Mouse (Mus musculus) right cerebral cortex, postnatal 10 days (tissue): ENCODE data around the gene Ntng2.
A peak's percentile ranks its signal among the peaks of the same experiment; 100 is the strongest.

ENCODE experiments used
- DNase-seq, 2 experiments: peaks; one replicate each; pipeline ENCODE4 v3.0.0; 2021; ENCODE audit warnings: low spot score in 2 of 2

Gene Ntng2

DNA sequence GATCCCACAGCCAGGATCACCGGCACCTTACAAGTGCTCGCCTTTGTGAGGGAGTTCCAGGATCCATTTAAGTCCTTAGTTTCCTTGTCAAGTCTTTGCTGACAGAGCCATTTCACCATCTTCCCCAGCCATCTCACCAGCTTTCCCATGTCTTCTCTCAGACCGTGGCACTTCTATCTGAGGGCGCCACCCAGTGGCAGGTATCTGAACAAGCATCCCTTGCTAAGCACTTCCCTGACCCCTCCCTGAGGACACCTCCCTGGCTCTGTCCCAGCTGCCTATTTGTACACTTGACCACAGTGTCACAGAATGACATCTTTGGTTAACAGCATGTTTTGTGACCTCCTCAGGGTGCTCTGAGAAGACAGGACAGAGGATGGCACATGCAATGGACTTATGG lies 15.2 kb downstream of the Ntng2 start:
- DNase-seq, result peak; percentile 59 to 69

DNA sequence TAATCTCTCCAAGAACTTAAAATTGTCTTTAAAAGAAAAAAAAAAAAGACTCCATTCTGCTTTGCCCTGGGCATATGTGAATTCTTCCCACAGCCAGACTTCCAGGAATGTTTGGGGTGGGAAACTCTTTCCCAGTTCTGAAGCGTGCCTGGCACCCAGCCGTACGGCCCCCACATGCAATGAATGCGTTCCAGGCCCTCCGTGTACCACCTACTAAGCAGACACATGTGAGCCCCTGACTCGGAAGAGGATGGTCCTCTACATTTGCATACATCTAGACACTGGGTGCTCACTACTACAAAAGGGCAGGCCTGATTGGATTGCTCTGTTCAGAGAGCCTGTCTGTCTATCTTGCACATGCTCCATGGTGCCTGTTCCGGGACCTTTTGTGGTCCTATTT lies 17.0 kb downstream of the Ntng2 start:
- DNase-seq, result peak; percentile 72 to 75

GRCm38 (mm10) chr2:29235026-29235425 lies 17.8 kb downstream of the Ntng2 start:
- DNase-seq, result peak in 1 of 2 experiments; percentile 56

GRCm38 (mm10) chr2:29234002-29234401 lies 18.8 kb downstream of the Ntng2 start:
- DNase-seq, result no peak

GRCm38 (mm10) chr2:29230191-29230835 lies 22.5 kb downstream of the Ntng2 start:
- peak; percentile 56 to 57 for DNase-seq

DNA sequence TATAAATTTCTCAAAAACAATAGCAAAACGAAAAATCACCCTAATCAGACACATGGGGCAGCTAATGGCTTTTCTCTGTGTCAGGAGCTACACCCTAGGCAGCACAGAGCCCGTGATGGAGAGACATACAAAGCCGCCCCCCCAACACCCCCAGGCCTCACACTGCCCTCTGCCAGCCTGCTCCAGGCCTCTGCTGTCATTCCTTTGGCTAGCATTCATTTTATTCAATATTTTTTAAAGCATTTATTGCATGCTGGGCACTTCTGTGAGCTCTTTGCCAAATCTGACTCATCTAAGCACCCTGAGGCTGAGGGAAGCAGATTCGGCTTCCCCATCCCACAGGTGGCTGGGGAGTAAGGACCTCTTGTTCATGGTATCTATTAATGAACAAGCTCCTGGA lies 26.1 kb downstream of the Ntng2 start:
- DNase-seq, result no peak

DNA sequence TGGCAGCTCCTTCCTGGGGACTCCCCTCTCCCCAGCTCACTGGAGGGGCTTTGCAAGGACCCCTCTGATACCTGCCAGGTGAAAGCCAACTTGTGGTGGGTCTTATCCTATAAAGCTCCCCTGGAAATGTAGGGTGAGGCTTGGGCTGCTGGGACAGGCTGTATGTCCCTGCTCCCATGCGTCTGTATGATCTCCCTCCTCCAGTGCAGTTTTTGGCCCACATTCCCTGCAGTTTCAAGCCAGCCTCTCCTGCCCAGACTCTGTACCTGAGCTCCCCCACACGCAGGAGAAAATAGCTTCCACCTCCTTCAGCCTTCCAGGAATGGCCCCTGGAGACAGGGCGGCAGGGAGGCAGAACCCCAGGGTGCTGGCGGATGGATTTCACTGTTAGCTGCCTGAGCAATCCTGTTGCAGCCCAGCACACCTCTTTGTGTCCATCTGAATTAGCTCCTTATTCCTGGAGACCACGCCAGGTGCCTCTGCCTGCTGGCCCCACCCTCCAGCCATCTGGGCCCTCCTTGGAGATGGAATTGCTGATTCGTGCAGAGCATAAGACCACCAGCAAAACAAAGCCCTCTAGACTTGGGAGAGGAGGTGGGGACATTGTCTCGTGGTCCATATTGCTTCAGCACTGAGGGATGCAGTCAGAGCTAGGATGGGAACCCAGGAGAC lies 29.1 kb downstream of the Ntng2 start:
- DNase-seq, result no peak

GRCm38 (mm10) chr2:29222302-29222701 lies 30.5 kb downstream of the Ntng2 start:
- DNase-seq, result no peak

GRCm38 (mm10) chr2:29218831-29219230 lies 34.0 kb downstream of the Ntng2 start:
- DNase-seq, result no peak

GRCm38 (mm10) chr2:29217897-29218296 lies 34.9 kb downstream of the Ntng2 start:
- DNase-seq, result peak; percentile 86 to 88

GRCm38 (mm10) chr2:29217042-29217441 lies 35.8 kb downstream of the Ntng2 start:
- DNase-seq, result no peak

DNA sequence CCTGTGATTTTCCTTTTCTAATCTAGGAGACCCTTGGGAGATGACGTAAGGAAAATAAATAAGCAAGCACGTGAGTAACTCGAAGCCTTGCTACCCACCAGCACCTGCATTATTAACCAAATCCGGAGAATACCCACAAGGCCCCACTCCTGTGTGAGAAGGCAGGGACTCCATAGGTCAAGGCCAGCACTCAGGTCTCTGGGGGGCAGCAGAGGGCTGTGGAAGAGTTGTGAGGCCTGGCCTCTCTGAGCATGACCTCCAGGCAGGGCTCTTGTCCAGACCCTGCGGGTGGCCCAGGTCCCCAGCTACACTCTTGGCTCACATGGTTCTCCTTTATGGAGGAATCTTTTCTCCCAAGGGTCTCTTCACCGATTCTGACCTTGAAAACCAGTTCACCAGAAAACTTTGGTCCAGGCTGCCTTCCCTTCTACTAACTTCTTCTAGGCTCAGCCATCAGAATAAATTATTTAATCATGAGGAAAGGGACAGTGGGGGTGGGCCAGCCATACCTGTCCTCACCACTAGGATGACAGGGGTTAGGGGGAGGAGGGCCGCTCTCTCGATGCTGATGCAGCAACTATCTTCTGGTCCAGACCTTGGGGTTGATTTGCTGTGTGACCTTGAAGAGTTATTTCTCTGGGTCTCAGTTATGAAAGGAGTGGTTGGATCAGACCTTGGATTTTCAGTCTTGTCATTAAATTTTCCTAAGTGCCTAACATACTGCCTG lies 36.4 kb downstream of the Ntng2 start:
- DNase-seq, result peak in 1 of 2 experiments; percentile 65

- no peak for DNase-seq
Observed at GRCm38 (mm10) chr2:29206156-29206555, 46.6 kb downstream of the Ntng2 start.

- no peak for DNase-seq
Observed at GRCm38 (mm10) chr2:29201223-29201955, 51.4 kb downstream of the Ntng2 start.

- DNase-seq, result peak; percentile 41 to 61
Observed at GRCm38 (mm10) chr2:29199909-29200308, 52.9 kb downstream of the Ntng2 start.

GRCm38 (mm10) chr2:29198446-29198845 lies 54.4 kb downstream of the Ntng2 start:
- no peak for DNase-seq

- peak in 1 of 2 experiments; percentile 23 for DNase-seq
Observed at GRCm38 (mm10) chr2:29196844-29197243, 56.0 kb downstream of the Ntng2 start.

DNA sequence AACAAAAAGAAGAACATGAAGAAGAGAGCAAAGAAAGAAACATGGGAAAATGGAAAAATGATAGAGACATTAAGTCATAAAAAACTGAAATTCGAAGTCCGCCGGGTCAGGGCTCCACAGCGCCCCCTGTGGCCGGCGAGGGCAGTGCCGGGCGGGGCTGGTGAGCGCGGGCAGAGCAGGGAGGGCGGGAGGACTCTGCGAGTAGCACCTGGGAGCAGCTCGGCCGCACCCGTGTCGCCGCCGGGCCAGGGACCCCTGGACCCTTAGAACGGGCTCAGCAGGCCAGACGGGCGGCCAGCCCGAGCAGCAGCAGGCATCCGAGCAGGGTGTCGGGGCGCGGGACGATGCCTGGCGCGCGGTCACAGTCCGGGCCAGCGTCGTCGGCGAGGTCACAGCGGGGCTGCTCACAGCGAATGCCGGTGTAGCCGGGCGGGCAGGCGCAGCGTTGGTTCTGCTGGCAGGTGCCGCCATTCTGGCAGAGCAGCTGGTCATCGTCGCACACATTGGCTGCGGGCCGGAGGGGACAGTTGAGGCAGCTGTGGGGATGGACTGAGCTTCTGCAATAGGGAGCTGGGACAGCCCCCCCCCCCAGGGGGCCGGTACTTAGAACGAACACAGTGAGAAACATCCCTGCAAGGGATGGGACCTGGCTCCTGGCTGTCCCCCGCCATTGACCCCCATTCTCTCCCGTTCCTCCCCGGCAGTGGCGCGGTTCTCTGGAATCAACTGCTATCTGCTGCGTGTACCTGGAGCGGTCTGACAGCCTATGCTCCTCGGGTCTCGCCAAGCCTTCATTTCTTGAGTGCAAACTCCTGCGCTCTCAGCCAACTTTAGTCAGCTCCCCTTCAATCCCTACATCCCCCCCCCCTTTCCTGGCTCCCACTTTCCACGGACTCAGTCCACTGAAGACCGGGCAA lies 58.0 kb downstream of the Ntng2 start:
- DNase-seq, result peak; percentile 48 to 68

GRCm38 (mm10) chr2:29193819-29194546 lies 58.8 kb downstream of the Ntng2 start:
- peak; percentile 27 to 29 for DNase-seq

DNA sequence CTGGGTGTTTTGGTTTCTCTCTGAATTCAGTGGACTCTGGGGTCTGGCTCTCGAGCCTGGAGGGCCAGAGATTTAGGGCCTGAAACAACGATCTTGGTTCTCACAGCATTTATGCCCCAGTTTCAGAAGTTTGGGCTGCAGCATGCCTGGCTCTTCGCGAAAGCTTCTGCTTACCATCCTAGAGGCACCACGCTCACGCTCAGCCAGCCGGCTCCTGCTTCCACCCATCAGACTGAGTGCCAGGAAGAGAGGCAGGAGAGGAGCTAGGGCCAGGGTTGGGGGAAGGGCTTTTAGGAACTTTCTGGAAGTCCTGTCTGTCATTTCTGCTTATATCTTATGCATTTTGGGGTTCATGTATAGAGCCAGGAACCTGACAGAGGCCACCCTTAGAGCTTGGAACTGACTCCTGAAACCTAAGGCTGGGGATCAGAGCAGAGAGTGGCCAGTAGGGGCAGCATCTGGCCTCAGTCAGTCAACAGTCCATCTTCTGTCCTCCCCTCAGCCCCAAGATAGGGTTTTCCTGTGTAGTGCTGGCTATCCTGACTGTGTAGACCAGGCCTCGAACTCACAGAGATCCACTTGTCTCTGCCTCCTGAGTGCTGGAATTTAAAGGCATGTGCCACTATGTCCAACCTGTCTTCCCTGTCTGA lies 60.1 kb downstream of the Ntng2 start:
- DNase-seq, result peak; percentile 34 to 42
